Mouse (Mus musculus): ENCODE measurements at regions not wholly inside any gene's neighbourhood (a gene's known extent, or its start where the extent isn't known, plus 50 kb on each side); places are given as distances from the start of the nearest gene placed in this dataset.
"Not testable (repeated sequence)": the region's sequence is repeated elsewhere in the genome, so short reads cannot be mapped to it uniquely, and the experiment has no call there.

- CTCF ChIA-PET = no interaction called here
Measured at GRCm38 (mm10) chr8:51409123-51409522, 2102.4 kb upstream of the Aga start.

- CTCF ChIA-PET = no interaction called here
Measured at GRCm38 (mm10) chr8:51428443-51428842, 2083.1 kb upstream of the Aga start.

GRCm38 (mm10) chr8:51428851-51429250 is 2082.7 kb upstream of the Aga start:
- CTCF ChIA-PET = no interaction called here

GRCm38 (mm10) chr8:51447636-51448035 is 2063.9 kb upstream of the Aga start:
- CTCF ChIA-PET = interaction anchor here (0.7 kb wide), 1 partner anchor 61 kb away, joined by 3 read pairs; no protein-coding TSS in a partner anchor

- CTCF ChIA-PET = no interaction called here
Measured at GRCm38 (mm10) chr8:51448600-51448999, 2062.9 kb upstream of the Aga start.

GRCm38 (mm10) chr8:51479406-51479805 is 2032.1 kb upstream of the Aga start:
- CTCF ChIA-PET = no interaction called here

- CTCF ChIA-PET = no interaction called here
Measured at GRCm38 (mm10) chr8:51502567-51502966, 2009.0 kb upstream of the Aga start.

GRCm38 (mm10) chr8:51523163-51523562 is 1988.4 kb upstream of the Aga start:
- CTCF ChIA-PET = no interaction called here

- CTCF ChIA-PET = not testable (repeated sequence)
Measured at GRCm38 (mm10) chr8:51553118-51553517, 1958.4 kb upstream of the Aga start.
